Mouse (Mus musculus) heart, postnatal 0 days (tissue): Measurements from ENCODE around the gene Limch1. TPM values are rescaled to one million over a fixed set of nuclear protein-coding genes. Genes with fewer than 3 reads are reported as not detected.

Source experiments
- ATAC-seq: fragments of 200-750 bp; cut with Nextera tagmentation; 2 replicates; pipeline ENCODE4 v1.8.0; 2017; ENCODE audit warnings: low read depth, moderate number of reproducible peaks, moderate library complexity; ENCODE audit not compliant: insufficient read depth
- DNase-seq: peaks from one replicate; pipeline ENCODE4 v3.0.0-alpha.2; 2016; ENCODE audit warnings: low spot score
- H3K27ac ChIP-seq: fragments of 300-500 bp; sonication (generic); 2 replicates; pipeline ENCODE4 v1.5.1; 2014; ENCODE audit warnings: low read depth, mild to moderate bottlenecking
- H3K27me3 ChIP-seq: fragments of 300-500 bp; sonication (generic); 2 replicates; pipeline ENCODE4 v1.6.1; 2014; ENCODE audit warnings: low read length, mixed read lengths; ENCODE audit not compliant: control insufficient read depth, insufficient read depth
- H3K36me3 ChIP-seq: fragments of 300-500 bp; sonication (generic); replicated peaks from 2 replicates; pipeline ENCODE4 v1.6.1; 2014; ENCODE audit warnings: low read length, mixed read lengths; ENCODE audit not compliant: control insufficient read depth, insufficient read depth
- H3K4me1 ChIP-seq: fragments of 300-500 bp; sonication (generic); 2 replicates; pipeline ENCODE4 v1.6.1; 2014; ENCODE audit warnings: antibody characterized with exemption; ENCODE audit not compliant: control insufficient read depth, insufficient read depth
- H3K4me2 ChIP-seq: fragments of 300-500 bp; sonication (generic); 2 replicates; pipeline ENCODE4 v1.6.1; 2014; ENCODE audit warnings: low read depth, mild to moderate bottlenecking, low read length, moderate library complexity
- H3K4me3 ChIP-seq: fragments of 300-500 bp; sonication (generic); 2 replicates; pipeline ENCODE4 v1.5.1; 2014; ENCODE audit warnings: low read depth, low read length
- H3K9ac ChIP-seq: fragments of 300-500 bp; sonication (generic); replicated peaks from 2 replicates; pipeline ENCODE4 v1.6.1; 2014; ENCODE audit warnings: low read depth, low read length, mixed read lengths
- H3K9me3 ChIP-seq: fragments of 300-500 bp; sonication (generic); replicated peaks from 2 replicates; pipeline ENCODE4 v1.6.1; 2016; ENCODE audit warnings: low read length; ENCODE audit not compliant: control insufficient read depth
- CTCF ChIP-seq: IDR thresholded peaks from 2 replicates; pipeline ENCODE4 v1.5.1; 2016; ENCODE audit warnings: antibody characterized with exemption, control low read depth, low read depth
- EP300 ChIP-seq: IDR thresholded peaks from 2 replicates; pipeline ENCODE4 v1.6.1; 2016; ENCODE audit warnings: antibody characterized with exemption, low read depth
- WGBS: fragments of 180-500 bp; shearing (Covaris S2); extraction: QIAGEN DNeasy Blood & Tissue Kit; methylation state at CpG from one replicate; pipeline ENCODE4 v1.1.7; 2014; 5-methylcytosine and 5-hydroxymethylcytosine counted together
- polyA plus RNA-seq: library from polyadenylated mRNA; unstranded; fragments of >200 nt; fragmentation: Nextera tagmentation; extraction: Ambion mirVana; gene quantifications from 2 replicates; pipeline ENCODE4 v1.2.1, GENCODE M21; 2015
- total RNA-seq: library from RNA; depleted of rRNA; stranded (reverse); fragments of >200 nt; gene quantifications from 2 replicates; pipeline ENCODE4 v1.2.3, GENCODE M21; 2014; ENCODE audit warnings: low replicate concordance

Gene Limch1
- total and polyA plus RNA-seq, 2 experiments from 2014 or later, result 21.1 to 30.0 TPM

DNA sequence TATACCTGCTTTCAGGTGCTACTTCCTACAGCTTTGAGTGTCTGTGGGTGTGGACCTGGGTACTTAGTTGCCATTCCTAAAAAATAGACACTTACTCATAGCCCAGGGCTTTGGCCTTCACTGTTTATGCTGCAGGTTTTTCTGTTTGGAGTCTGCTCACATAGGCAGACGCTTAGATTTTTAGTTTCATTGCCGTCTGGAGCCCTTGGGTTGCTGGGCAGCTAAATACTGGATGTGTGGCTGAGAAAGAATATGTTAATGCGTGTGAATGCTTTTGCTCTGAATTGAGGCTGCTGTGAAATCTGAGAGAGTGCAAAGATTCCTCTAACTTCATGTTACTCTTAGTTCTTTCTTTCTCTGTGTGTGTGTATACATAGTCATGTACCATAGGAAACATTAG, 52.5 kb downstream of the Limch1 start:
- H3K36me3 ChIP-seq, result no peaks in the 10 kb centered on the region
- DNase-seq, result no peak
- no peak overlapping the region for H3K4me3 ChIP-seq
- no peak for TF ChIP-seq EP300
- TF ChIP-seq CTCF, result no peak
- H3K27ac ChIP-seq, result peak overlapping the region; percentile 7; the same call in 1 of the 2 replicates
- H3K4me2 ChIP-seq, result no peak overlapping the region
- ATAC-seq, result no peak
- H3K27me3 ChIP-seq, result no peaks in the 10 kb centered on the region
- 0 out of 2 replicates have a peak, but pooled peaks cover 8% of the 10 kb centered on the region for H3K4me1 ChIP-seq
- no peak overlapping the region for H3K9ac ChIP-seq
- 57% methylated on average over 3 of the region's 3 CpGs for WGBS
- H3K9me3 ChIP-seq, result no peaks in the 10 kb centered on the region

DNA sequence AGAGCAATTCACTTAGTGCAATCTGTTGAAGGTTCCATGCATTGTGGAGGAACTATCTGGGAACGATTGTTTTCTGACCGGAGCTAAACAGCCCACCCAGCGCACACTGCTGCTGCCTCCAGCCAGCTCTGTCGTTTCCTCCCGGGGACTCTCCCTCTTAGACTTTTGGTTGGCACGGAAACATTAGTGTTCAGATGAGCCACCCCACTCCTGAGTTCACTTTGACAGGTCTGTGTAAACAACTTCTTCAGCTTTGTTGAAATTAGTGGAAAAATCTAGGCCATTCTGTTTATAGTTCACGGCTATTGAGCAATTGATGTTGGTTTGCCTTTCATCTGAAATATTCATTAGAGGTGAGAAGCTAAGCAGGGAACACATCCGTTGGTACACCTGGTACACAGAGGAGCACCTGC, 53.0 kb downstream of the Limch1 start:
- H3K4me2 ChIP-seq, result no peak overlapping the region
- no peak overlapping the region for H3K9ac ChIP-seq
- no peaks in the 10 kb centered on the region for H3K27me3 ChIP-seq

DNA sequence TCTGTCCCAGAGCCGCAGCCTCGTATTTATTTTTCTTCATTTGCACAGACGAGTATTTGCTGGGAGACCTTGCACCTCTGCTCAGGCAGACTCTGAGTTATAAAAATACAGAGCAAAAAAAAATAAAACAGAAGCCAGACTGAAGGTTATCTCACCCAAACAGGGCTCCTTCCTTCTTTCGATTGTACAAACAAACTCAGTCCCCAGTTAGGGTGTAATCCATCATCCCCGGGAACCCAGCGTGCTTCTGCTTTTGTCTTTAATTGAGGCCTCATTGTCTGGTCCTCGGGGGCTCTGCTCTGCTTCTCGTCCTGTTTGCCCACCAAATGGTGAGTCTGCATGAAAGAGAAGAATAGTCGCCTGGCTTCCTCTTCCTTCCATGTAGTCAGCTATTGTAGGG, 54.6 kb downstream of the Limch1 start:
- Histone ChIP-seq H3K4me3 (no peak overlapping the region), H3K4me1 (0 out of 2 replicates have a peak, but pooled peaks cover 8% of the 10 kb centered on the region), H3K27me3 (no peaks in the 10 kb centered on the region), H3K27ac (no peak overlapping the region), H3K9me3 (no peaks in the 10 kb centered on the region), H3K4me2 (no peak overlapping the region), H3K9ac (no peak overlapping the region), H3K36me3 (no peaks in the 10 kb centered on the region)
- DNase-seq (no peak), ATAC-seq (no peak)
- TF ChIP-seq CTCF (no peak), EP300 (no peak)
- WGBS, result 23% methylated on average over 9 of the region's 9 CpGs

More for the DNA sequence above, 53.0 kb downstream of the Limch1 start:
- ATAC-seq, result peak; percentile 27; the same call in 1 of the 2 replicates
- Histone ChIP-seq H3K4me3 (no peak overlapping the region), H3K9me3 (no peaks in the 10 kb centered on the region), H3K4me1 (0 out of 2 replicates have a peak, but pooled peaks cover 8% of the 10 kb centered on the region), H3K27ac (no peak overlapping the region), H3K36me3 (no peaks in the 10 kb centered on the region)
- WGBS, result 37% methylated on average over 8 of the region's 8 CpGs
- TF ChIP-seq CTCF, result no peak
- no peak for TF ChIP-seq EP300
- peak; percentile 32 for DNase-seq

DNA sequence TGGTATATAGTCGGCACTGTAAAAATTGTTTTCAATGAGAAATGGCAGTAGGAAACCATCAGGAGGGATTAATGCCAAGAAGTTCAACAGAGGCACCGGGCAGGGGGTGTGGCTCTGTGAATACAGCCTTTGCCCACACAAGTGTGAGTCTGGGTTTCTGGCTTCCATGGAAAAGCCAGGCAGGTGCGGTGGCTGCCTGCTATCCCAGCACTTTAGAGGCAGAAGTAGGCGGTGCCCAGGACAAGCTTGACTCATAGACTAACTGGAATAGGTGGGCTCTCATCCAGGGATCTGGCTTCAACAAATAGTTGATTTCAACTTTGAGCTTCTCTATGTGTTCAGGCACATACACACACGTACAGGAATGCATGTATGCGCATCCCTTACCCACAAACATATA, 55.4 kb downstream of the Limch1 start:
- 80% methylated on average over 6 of the region's 6 CpGs for WGBS
- no peak overlapping the region for H3K4me2 ChIP-seq
- H3K36me3 ChIP-seq, result no peaks in the 10 kb centered on the region
- ATAC-seq (no peak), DNase-seq (no peak)
- no peak overlapping the region for H3K4me3 ChIP-seq
- no peaks in the 10 kb centered on the region for H3K27me3 ChIP-seq
- TF ChIP-seq EP300 (no peak), CTCF (no peak)
- no peaks in the 10 kb centered on the region for H3K9me3 ChIP-seq
- H3K9ac ChIP-seq, result no peak overlapping the region
- no peak overlapping the region for H3K27ac ChIP-seq
- H3K4me1 ChIP-seq, result 0 out of 2 replicates have a peak, but pooled peaks cover 8% of the 10 kb centered on the region

DNA sequence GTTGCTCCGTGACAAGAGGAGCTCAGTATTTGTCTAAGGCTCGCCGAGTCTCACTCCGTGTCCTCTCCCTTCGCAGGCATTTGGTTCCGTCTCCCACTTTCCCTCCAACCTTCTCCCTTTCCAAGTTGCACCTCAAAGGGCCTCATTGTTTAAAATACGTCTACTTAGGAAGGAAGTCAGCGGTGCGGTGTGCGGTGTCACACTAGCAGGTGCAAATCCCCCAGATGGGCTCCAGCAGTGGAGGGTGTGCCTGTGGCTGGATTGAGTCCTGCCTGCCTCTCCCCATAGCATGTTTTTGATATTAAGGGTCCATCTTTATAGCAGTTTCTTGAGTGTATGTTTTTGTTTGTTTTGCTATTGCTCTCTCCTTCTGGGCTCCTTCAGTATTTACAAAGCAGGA, 56.6 kb downstream of the Limch1 start:
- Histone ChIP-seq H3K36me3 (no peaks in the 10 kb centered on the region), H3K4me2 (no peak overlapping the region), H3K9me3 (no peaks in the 10 kb centered on the region), H3K27me3 (no peaks in the 10 kb centered on the region), H3K9ac (no peak overlapping the region), H3K27ac (no peak overlapping the region), H3K4me3 (no peak overlapping the region), H3K4me1 (0 out of 2 replicates have a peak, but pooled peaks cover 3% of the 10 kb centered on the region)
- no peak for DNase-seq
- 53% methylated on average over 10 of the region's 10 CpGs for WGBS
- TF ChIP-seq EP300 (no peak), CTCF (no peak)
- ATAC-seq, result no peak

DNA sequence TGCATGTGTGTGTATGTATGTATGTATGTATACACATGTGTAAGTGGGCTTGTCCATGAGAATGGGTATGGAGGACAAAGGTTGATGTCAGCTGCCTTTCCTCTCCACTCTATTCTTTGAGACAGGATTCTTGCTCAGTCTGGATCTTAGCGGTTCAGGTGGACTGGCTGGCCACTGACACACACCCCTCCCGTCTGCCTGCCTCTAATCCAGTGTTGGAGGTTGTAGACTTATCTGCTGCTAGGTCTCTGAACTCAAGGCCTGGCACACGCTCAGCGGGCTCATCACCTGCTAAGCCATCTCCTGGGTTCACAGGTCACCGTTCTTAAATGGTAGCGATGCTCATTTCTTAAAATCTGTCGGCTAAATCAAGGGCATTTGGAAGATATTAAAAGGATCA, 60.7 kb downstream of the Limch1 start:
- no peaks in the 10 kb centered on the region for H3K4me1 ChIP-seq
- WGBS, result 86% methylated on average over 7 of the region's 7 CpGs
- no peak overlapping the region for H3K27ac ChIP-seq
- no peaks in the 10 kb centered on the region for H3K27me3 ChIP-seq
- no peak for TF ChIP-seq EP300
- no peak for TF ChIP-seq CTCF
- H3K4me3 ChIP-seq, result no peak overlapping the region
- H3K4me2 ChIP-seq, result no peak overlapping the region
- no peaks in the 10 kb centered on the region for H3K36me3 ChIP-seq
- no peak overlapping the region for H3K9ac ChIP-seq
- ATAC-seq (no peak), DNase-seq (no peak)
- H3K9me3 ChIP-seq, result no peaks in the 10 kb centered on the region
